Mouse (Mus musculus) natural killer cell, adult 2 months (primary cell): ENCODE measurements at regions not wholly inside any gene's neighbourhood (a gene's known extent, or its start where the extent isn't known, plus 50 kb on each side); places are given as distances from the start of the nearest gene placed in this dataset.

Experiments
- DNase-seq, 2 experiments: peaks; one replicate each; pipeline ENCODE4 v3.0.0; 2022; ENCODE audit warnings: low spot score in 2 of 2

GRCm38 (mm10) chr5:64022633-64023323 lies 54.1 kb upstream of the Rell1 start:
- DNase-seq = no peak

GRCm38 (mm10) chr5:64023324-64023650 lies 54.6 kb upstream of the Rell1 start:
- no peak for DNase-seq

GRCm38 (mm10) chr5:64024420-64024819 lies 55.7 kb upstream of the Rell1 start:
- peak; percentile 51 to 57 for DNase-seq

DNA sequence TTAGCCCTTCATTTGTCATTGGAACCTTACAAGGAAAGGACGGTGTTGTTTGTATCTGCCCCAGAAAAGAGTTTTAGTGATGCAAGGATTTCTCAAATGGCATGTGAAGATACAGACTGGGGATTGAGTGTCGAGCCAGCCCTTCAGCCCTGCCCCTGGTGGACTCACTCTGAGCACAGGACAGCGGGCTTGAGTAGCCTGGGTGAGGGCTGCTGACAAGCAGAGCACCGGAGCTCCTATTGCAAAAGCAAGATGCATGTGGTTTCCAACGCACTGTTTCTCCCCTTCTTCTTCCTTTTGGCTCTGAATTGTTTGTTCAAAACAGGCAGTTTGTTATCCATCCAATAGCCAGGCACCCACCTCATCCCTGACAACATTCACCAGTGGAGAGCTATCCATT lies 59.0 kb upstream of the Rell1 start:
- no peak for DNase-seq

GRCm38 (mm10) chr5:64029622-64030145 lies 61.0 kb upstream of the Rell1 start:
- DNase-seq = peak in 1 of 2 experiments; percentile 48

DNA sequence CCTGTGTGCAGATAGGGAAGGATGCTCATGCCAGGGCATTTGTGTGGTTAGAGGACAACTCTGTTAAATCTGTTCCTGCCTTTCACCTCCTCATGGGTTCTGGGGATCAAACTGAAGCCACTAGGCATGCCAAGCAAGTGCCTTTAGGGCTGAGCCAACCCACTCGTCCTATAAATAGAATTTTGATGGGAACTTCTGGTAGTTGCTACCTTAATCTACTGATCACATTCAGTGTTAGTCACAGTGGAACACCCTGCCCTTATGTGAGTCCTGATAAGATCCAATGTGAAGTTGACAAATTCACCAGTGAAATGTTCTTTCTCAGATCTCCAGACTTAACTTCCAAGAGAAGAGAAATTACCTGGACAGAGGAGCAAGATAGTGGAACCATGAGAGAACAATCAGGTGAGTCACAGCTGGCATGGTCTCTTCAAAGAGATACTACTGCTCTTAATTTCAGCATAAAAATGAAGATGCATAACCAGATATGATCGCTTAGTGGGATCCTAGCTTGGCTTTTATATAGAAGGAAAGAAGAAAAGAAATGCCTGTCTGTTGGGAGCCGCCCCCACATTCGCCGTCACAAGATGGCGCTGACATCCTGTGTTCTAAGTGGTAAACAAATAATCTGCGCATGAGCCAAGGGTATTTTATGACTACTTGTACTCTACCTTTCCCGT lies 61.7 kb upstream of the Rell1 start:
- peak; percentile 47 to 59 for DNase-seq

DNA sequence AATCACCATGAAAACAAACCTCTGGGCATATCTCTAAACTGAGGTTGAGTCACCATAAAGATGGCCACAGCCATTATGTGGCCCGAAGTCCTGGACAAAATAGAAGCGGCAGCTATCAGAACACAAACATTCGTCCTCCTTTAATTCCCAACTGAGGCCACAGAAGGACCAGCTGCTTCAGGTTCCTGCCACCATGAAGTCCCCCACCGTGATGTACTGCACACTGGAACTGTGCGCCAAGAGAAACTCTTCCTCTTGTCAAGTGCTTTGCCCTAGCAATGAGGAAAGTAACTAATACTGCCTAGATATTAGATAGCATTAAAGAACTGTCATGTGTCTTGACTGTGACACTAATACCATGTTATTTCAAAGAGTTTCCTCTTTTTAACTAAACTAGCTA lies 54.4 kb upstream of the Pgm2 start:
- DNase-seq = no peak

DNA sequence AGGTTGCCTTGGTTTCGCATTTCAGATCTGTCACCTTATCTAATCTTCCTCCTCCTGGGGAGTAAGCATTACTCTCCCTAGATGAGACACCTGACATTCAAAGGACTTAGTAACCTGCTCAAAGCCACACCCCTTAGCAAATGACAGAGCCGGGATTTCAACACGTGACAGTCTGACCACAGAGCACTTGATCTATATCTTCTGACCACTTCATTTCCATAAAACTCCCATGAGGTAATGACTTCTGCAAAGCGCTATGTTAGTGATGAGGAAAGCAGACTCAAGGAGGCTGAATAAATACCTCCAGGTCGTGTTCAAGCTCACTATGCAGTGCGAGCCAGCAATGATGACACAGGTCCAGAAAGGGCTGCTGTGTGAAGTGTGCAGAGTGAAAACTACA lies 52.1 kb upstream of the Pgm2 start:
- peak; percentile 65 to 80 for DNase-seq
